Comparison of ENCODE assay signal across 22 mouse cellular contexts in the genomic region with DNA sequence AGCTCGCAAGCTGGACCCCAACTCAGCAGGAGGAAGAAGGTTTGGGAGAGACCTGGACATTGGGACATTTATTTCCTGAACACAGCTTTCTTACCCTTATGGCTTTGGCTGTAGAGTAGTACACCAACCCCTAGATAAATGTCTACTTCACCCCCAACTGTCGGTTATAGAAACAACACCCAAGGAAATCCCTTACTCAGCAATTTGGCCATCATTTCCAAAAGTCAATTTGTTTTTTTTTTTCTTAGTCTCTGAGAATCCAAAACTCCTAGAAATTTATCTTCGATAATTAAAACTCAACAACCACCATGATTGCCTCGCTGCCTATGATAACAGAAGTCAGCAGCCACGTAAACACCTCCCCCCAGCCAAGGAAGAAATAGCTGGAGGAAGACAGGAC. TPM values are rescaled to one million over a fixed set of nuclear protein-coding genes. Genes with fewer than 3 reads are reported as not detected.
DNase-seq lines count a peak whose midpoint lies in the region; ATAC-seq lines count a peak whose summit lies in the region.
"Had no signal": no experiment of that assay in that cellular context is flagged by ENCODE, and none has a peak within 500 bp of the region (broad histone marks: within the 10 kb centered on the region; RNA-seq: fewer than 3 reads in every experiment).

No protein-coding gene starts in this region.

- intact Hi-C loops in heart, postnatal 36 days (cut with DNase I) = loop anchor here (5.0 kb wide), 1 partner anchor 40 kb away; no protein-coding TSS in a partner anchor

- no peak overlapping the region for H3K9ac ChIP-seq in intestine, embryonic 15.5 days
- H3K9ac ChIP-seq in intestine, embryonic 16.5 days (ENCODE audit: low read depth, low read length) = no peak overlapping the region
- H3K9ac ChIP-seq in neural tube, embryonic 12.5 days = no peak overlapping the region
- H3K9ac ChIP-seq: embryonic facial prominence, embryonic 15.5 days; hindbrain, embryonic 14.5 days had no signal

- H3K9me3 ChIP-seq in heart, embryonic 10.5 days = no peaks in the 10 kb centered on the region
- H3K9me3 ChIP-seq in intestine, embryonic 15.5 days = no peaks in the 10 kb centered on the region
- no peaks in the 10 kb centered on the region for H3K9me3 ChIP-seq in intestine, embryonic 16.5 days (ENCODE audit: control insufficient read depth, low read length)
- H3K9me3 ChIP-seq in neural tube, embryonic 12.5 days = no peaks in the 10 kb centered on the region
- H3K9me3 ChIP-seq: embryonic facial prominence, embryonic 15.5 days; forebrain, embryonic 10.5 days had no signal

- WGBS in heart, embryonic 10.5 days = 57% methylated on average over 5 of the region's 5 CpGs
- WGBS in intestine, embryonic 15.5 days = 67% methylated on average over 5 of the region's 5 CpGs
- 72% methylated on average over 5 of the region's 5 CpGs for WGBS in intestine, embryonic 16.5 days
- WGBS in neural tube, embryonic 12.5 days = 64% methylated on average over 5 of the region's 5 CpGs

- no peaks in the 10 kb centered on the region for H3K27me3 ChIP-seq in heart, embryonic 10.5 days (ENCODE audit: insufficient read depth, poor library complexity, severe bottlenecking)
- H3K27me3 ChIP-seq in intestine, embryonic 15.5 days (replicated peaks) = no peaks in the 10 kb centered on the region
- H3K27me3 ChIP-seq in intestine, embryonic 16.5 days (replicated peaks; ENCODE audit: control insufficient read depth, insufficient read depth, low read length) = no peaks in the 10 kb centered on the region
- peaks cover 17% of the 10 kb centered on the region for H3K27me3 ChIP-seq in neural tube, embryonic 12.5 days (replicated peaks)

- no peak for DNase-seq in heart, embryonic 10.5 days (ENCODE audit: low spot score)
- DNase-seq in heart, postnatal 36 days = no peak
- no peak for DNase-seq in neural tube, embryonic 10.5 days (ENCODE audit: extremely low spot score, low spot score)
- no peak for DNase-seq in adrenal gland, postnatal 4 days (ENCODE audit: low spot score in 2 of 2)
- DNase-seq: adrenal gland, adult 2 months; adrenal gland, postnatal 25 days; B cell, adult 2 months; cerebellum, adult 8-10 months; cerebellum, postnatal 14 days; gastrocnemius, postnatal 25 days; heart, postnatal 4 days; kidney, adult 18-20 months had no signal

- no peak for ATAC-seq in intestine, embryonic 15.5 days
- ATAC-seq in intestine, embryonic 16.5 days = no peak
- ATAC-seq in neural tube, embryonic 12.5 days (ENCODE audit: low FRiP score, low read depth) = no peak
- ATAC-seq: CD4-positive, CD25-positive, alpha-beta regulatory T cell, adult 4 months; forebrain, embryonic 14.5 days had no signal

- peaks cover 97% of the 10 kb centered on the region for H3K4me1 ChIP-seq in heart, embryonic 10.5 days
- peaks cover 81% of the 10 kb centered on the region for H3K4me1 ChIP-seq in intestine, embryonic 15.5 days (replicated peaks)
- peaks cover 70% of the 10 kb centered on the region for H3K4me1 ChIP-seq in intestine, embryonic 16.5 days (ENCODE audit: control insufficient read depth, insufficient read depth, low read length)
- peaks cover 61% of the 10 kb centered on the region for H3K4me1 ChIP-seq in neural tube, embryonic 12.5 days

- H3K36me3 ChIP-seq in heart, embryonic 10.5 days = peaks cover 10% of the 10 kb centered on the region; the same call in 1 of the 2 replicates
- H3K36me3 ChIP-seq in intestine, embryonic 15.5 days = no peaks in the 10 kb centered on the region
- H3K36me3 ChIP-seq in intestine, embryonic 16.5 days (ENCODE audit: control insufficient read depth, insufficient read depth, low read length) = no peaks in the 10 kb centered on the region
- H3K36me3 ChIP-seq in neural tube, embryonic 12.5 days = no peaks in the 10 kb centered on the region
- H3K36me3 ChIP-seq: forebrain, embryonic 10.5 days had no signal

- peak overlapping the region; percentile 34; the same call in 1 of the 2 replicates for H3K4me2 ChIP-seq in intestine, embryonic 15.5 days (replicated peaks)
- H3K4me2 ChIP-seq in intestine, embryonic 16.5 days (ENCODE audit: low read depth, low read length) = no peak overlapping the region
- 0 out of 2 replicates have a peak overlapping the region, but pooled peaks have one; percentile 28 for H3K4me2 ChIP-seq in neural tube, embryonic 12.5 days (replicated peaks)
- H3K4me2 ChIP-seq: embryonic facial prominence, embryonic 15.5 days; hindbrain, embryonic 14.5 days had no signal

- H3K4me3 ChIP-seq in heart, embryonic 10.5 days = peak overlapping the region; percentile 10; the same call in 1 of the 2 replicates
- no peak overlapping the region for H3K4me3 ChIP-seq in intestine, embryonic 15.5 days (replicated peaks)
- H3K4me3 ChIP-seq in intestine, embryonic 16.5 days (ENCODE audit: low read length) = no peak overlapping the region
- no peak overlapping the region for H3K4me3 ChIP-seq in neural tube, embryonic 12.5 days
- H3K4me3 ChIP-seq: embryonic facial prominence, embryonic 15.5 days; erythroblast, embryonic 14.5 days; forebrain, embryonic 10.5 days; gastrocnemius, adult 2 months had no signal

- H3K27ac ChIP-seq in heart, embryonic 10.5 days = 0 out of 2 replicates have a peak overlapping the region, but pooled peaks have one; percentile 82
- H3K27ac ChIP-seq in intestine, embryonic 15.5 days = peak overlapping the region; percentile 20; the same call in 1 of the 2 replicates
- no peak overlapping the region for H3K27ac ChIP-seq in intestine, embryonic 16.5 days (ENCODE audit: low read length)
- H3K27ac ChIP-seq in neural tube, embryonic 12.5 days = no peak overlapping the region
- H3K27ac ChIP-seq: embryonic facial prominence, embryonic 15.5 days; forebrain, embryonic 10.5 days; gastrocnemius, adult 2 months; hindbrain, embryonic 14.5 days had no signal

RNA-seq across cellular contexts. Expression of gene Vangl1, which starts 7.3 kb away (rescaled TPM):
- polyA plus RNA-seq in heart, embryonic 10.5 days (2016; fragmentation: Nextera tagmentation; extraction: Ambion mirVana) = 26.5 and 32.8 TPM in 2 replicates
- total RNA-seq in heart, postnatal 36 days (2021) = 10 to 100 TPM; 10.8 to 14.2 TPM
- 15.1 and 17.4 TPM in 2 replicates for polyA plus RNA-seq in intestine, embryonic 15.5 days (2015; fragmentation: Nextera tagmentation; extraction: Ambion mirVana)
- 18.7 and 20.6 TPM in 2 replicates for polyA plus RNA-seq in intestine, embryonic 16.5 days (2015; fragmentation: Nextera tagmentation; extraction: Ambion mirVana)
- 12.3 and 14.9 TPM in 2 replicates for polyA plus RNA-seq in neural tube, embryonic 12.5 days (2016; fragmentation: Nextera tagmentation; extraction: Ambion mirVana)
- total RNA-seq in adrenal gland, postnatal 4 days (2021) = 10 to 100 TPM; 37.6 to 41.7 TPM

Comparison
In these comparisons a context has a peak if more than half of its experiments do, and no peak if none do; other contexts are left out.
1. H3K27ac ChIP-seq: peak in heart, embryonic 10.5 days (single experiment) and intestine, embryonic 15.5 days (single experiment); none in intestine, embryonic 16.5 days (single experiment) and neural tube, embryonic 12.5 days (single experiment).